Mouse (Mus musculus) T-helper 1 cell (primary cell): ENCODE results near the gene Ccdc113.

Experiments
- in situ Hi-C: fragments of 300-600 bp; cut with MboI, MseI; formaldehyde crosslinking; loops from one replicate; pipeline ENCODE4 v1.15.1; 2025; ENCODE audit warnings: high pct_unique_total_duplicates

Gene Ccdc113

GRCm38 (mm10) chr8:95601306-95601705 lies 67.4 kb downstream of the Ccdc113 start:
- in situ Hi-C loops: loop anchor here (10.0 kb wide), 1 partner anchor 233 kb away; no protein-coding TSS in a partner anchor

GRCm38 (mm10) chr8:95602168-95602567 lies 68.3 kb downstream of the Ccdc113 start:
- in situ Hi-C loops: loop anchor here (10.0 kb wide), 1 partner anchor 233 kb away; no protein-coding TSS in a partner anchor

- in situ Hi-C loops: loop anchor here (10.0 kb wide), 1 partner anchor 228 kb away; no protein-coding TSS in a partner anchor
Measured at GRCm38 (mm10) chr8:95606509-95606908, 72.6 kb downstream of the Ccdc113 start.

GRCm38 (mm10) chr8:95607210-95607609 lies 73.3 kb downstream of the Ccdc113 start:
- in situ Hi-C loops: loop anchor here (10.0 kb wide), 1 partner anchor 228 kb away; no protein-coding TSS in a partner anchor
